Mouse (Mus musculus) heart, adult 2 months (tissue): Measurements from ENCODE around the gene Cirbp. TPM values are rescaled to one million over a fixed set of nuclear protein-coding genes. Genes with fewer than 3 reads are reported as not detected.
A peak's percentile ranks its signal among the peaks of the same experiment; 100 is the strongest.

Experiments used
- DNase-seq, 2 experiments: peaks; one replicate each; pipeline ENCODE4 v3.0.0; 2021
- H3K27ac ChIP-seq: fragments of 200-600 bp; 2 replicates; pipeline ENCODE4 v1.8.1; 2022
- H3K27me3 ChIP-seq: fragments of 200-500 bp; 2 replicates; pipeline ENCODE4 v1.6.1; 2012; ENCODE audit warnings: mild to moderate bottlenecking, low read length, inconsistent platforms, mixed read lengths; ENCODE audit not compliant: control insufficient read depth, insufficient read depth
- H3K36me3 ChIP-seq: fragments of 200-500 bp; 2 replicates; pipeline ENCODE4 v1.6.1; 2012; ENCODE audit warnings: low read length, inconsistent platforms; ENCODE audit not compliant: control insufficient read depth, insufficient read depth
- H3K4me1 ChIP-seq: fragments of 200-500 bp; 2 replicates; pipeline ENCODE4 v1.6.1; 2011; ENCODE audit warnings: low read length; ENCODE audit not compliant: control insufficient read depth, insufficient read depth
- H3K4me3 ChIP-seq: fragments of 200-600 bp; 2 replicates; pipeline ENCODE4 v1.8.1; 2022
- H3K79me2 ChIP-seq: fragments of 200-500 bp; replicated peaks from 2 replicates; pipeline ENCODE4 v1.6.1; 2012; ENCODE audit warnings: mild to moderate bottlenecking, inconsistent platforms, low read length, moderate library complexity, mixed read lengths; ENCODE audit not compliant: control insufficient read depth, insufficient read depth
- H3K9ac ChIP-seq: fragments of 200-500 bp; 2 replicates; pipeline ENCODE4 v1.6.1; 2012; ENCODE audit warnings: low read depth, mild to moderate bottlenecking, control low read depth, inconsistent platforms, low read length, mixed read lengths
- CTCF ChIP-seq: fragments of 200-600 bp; IDR thresholded peaks from 2 replicates; pipeline ENCODE4 v1.8.1; 2022; ENCODE audit warnings: antibody characterized with exemption, mild to moderate bottlenecking, moderate library complexity
- EP300 ChIP-seq: fragments of 200-500 bp; IDR thresholded peaks from 2 replicates; pipeline ENCODE4 v1.6.1; 2011; ENCODE audit warnings: low read depth, low read length, control low read depth; ENCODE audit not compliant: insufficient read depth
- POLR2A ChIP-seq: fragments of 200-500 bp; IDR thresholded peaks from 2 replicates; pipeline ENCODE4 v1.6.1; 2011; ENCODE audit warnings: mild to moderate bottlenecking, low read depth, low read length, control low read depth; ENCODE audit not compliant: insufficient read depth
- WGBS: fragments of 180-500 bp; shearing (Covaris S2); methylation state at CpG from one replicate; pipeline ENCODE4 v1.1.7; 2018; 5-methylcytosine and 5-hydroxymethylcytosine counted together
- intact Hi-C: fragments of 180-260 bp; cut with DNase I; formaldehyde crosslinking; loops from one replicate; pipeline ENCODE4 v1.15.1; 2025
- polyA plus RNA-seq: library from polyadenylated mRNA; depleted of rRNA; stranded (reverse); fragments of >200 nt; gene quantifications from 2 replicates; pipeline ENCODE4 v1.2.3, GENCODE M21; 2012
- total RNA-seq, 2 experiments: library from RNA; stranded (reverse); gene quantifications; 2 replicates each; pipeline ENCODE4 v1.2.3; 2021

Cirbp gene
- total and polyA plus RNA-seq, 3 experiments, result 34.2 to 85.8 (median 43.2) TPM

DNA sequence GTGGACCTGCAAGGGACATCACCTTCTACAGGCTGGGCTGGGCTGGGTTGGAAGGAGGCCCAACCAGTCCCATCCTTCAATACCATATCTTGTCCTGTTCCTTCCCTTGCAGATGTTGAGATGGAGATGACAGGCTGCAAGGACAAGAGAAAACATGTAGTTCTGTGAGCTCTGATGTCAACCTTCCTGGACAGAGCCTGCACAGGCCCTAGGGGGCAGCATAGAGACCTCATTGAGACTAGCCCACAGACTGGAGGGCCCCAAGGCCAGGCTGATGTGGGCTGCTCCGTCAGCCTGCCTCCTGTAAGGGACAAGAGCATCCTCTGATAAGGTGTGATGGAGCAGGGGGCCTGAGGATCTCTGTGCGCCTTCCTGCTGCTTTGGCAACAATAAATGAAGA, 8.9 kb downstream of the Cirbp start:
- no peak overlapping the region for H3K9ac ChIP-seq
- peaks cover 3% of the 10 kb centered on the region; the same call in 1 of the 2 replicates for H3K4me1 ChIP-seq
- H3K4me3 ChIP-seq, result no peak overlapping the region
- H3K27me3 ChIP-seq, result no peaks in the 10 kb centered on the region
- DNase-seq, result peak; percentile 42 to 43
- TF ChIP-seq POLR2A (no peak), CTCF (peak; percentile 64)
- H3K79me2 ChIP-seq, result peaks cover 5% of the 10 kb centered on the region
- no peaks in the 10 kb centered on the region; the same call in 1 of the 2 replicates for H3K36me3 ChIP-seq
- WGBS, result 54% methylated on average over 2 of the region's 2 CpGs
- H3K27ac ChIP-seq, result no peak overlapping the region
- intact Hi-C loops, result loop anchor here (1.0 to 10.0 kb wide), 4 partner anchors 53 to 198 kb away; partner anchors contain the start of genes 2310011J03Rik, Mum1, Pcsk4 and Reep6

GRCm38 (mm10) chr10:80175536-80176269, 9.9 kb downstream of the Cirbp start:
- H3K79me2 ChIP-seq, result peaks cover 3% of the 10 kb centered on the region
- peaks cover 3% of the 10 kb centered on the region; the same call in 1 of the 2 replicates for H3K4me1 ChIP-seq
- 30% methylated on average over 4 of the region's 4 CpGs for WGBS
- no peaks in the 10 kb centered on the region; the same call in 1 of the 2 replicates for H3K36me3 ChIP-seq
- no peak overlapping the region for H3K9ac ChIP-seq
- no peak for TF ChIP-seq EP300
- TF ChIP-seq POLR2A, result no peak
- peak; percentile 93 for TF ChIP-seq CTCF
- H3K4me3 ChIP-seq, result no peak overlapping the region
- peak in 1 of 2 experiments; percentile 35 for DNase-seq
- intact Hi-C loops, result loop anchor here (1.0 to 10.0 kb wide), 5 partner anchors 52 to 197 kb away; partner anchors contain the start of genes 2310011J03Rik, Adamtsl5, Mum1 and Pcsk4
- H3K27ac ChIP-seq, result no peak overlapping the region
- H3K27me3 ChIP-seq, result no peaks in the 10 kb centered on the region

DNA sequence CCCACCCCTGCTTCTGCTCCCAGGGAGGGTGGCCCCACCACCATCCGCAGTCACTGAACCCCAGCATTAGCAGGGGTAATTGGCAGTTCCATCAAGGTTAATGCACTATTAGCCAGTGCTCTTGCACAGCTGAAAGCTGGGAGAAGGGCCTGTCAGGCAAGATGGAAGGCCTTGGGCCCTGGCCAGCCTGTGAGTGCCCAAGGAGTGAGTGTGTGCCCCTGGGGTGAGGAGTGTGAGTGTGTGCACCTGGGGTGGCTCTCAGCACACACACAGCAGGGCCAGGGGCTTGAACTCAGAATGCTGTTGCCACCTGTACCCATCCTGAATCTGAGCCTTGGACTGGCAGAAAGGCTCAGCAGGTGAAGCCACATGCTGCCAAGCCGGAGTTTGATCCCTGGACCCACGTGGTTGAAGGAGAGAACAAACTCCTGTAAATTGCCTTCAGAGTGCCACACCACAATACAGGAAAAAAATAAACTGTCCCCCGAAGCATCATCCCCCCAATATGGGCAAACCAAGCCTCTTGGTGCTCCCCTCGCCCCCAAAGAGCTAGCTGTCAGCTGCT, 10.6 kb downstream of the Cirbp start:
- intact Hi-C loops, result loop anchor here (1.0 to 10.0 kb wide), 4 partner anchors 51 to 196 kb away; partner anchors contain the start of genes 2310011J03Rik, Adamtsl5, Mum1 and Pcsk4
- TF ChIP-seq CTCF (no peak), POLR2A (no peak), EP300 (no peak)
- Histone ChIP-seq H3K79me2 (peaks cover 1% of the 10 kb centered on the region; the same call in 1 of the 2 replicates), H3K27me3 (no peaks in the 10 kb centered on the region), H3K4me3 (no peak overlapping the region), H3K9ac (no peak overlapping the region), H3K36me3 (no peaks in the 10 kb centered on the region; the same call in 1 of the 2 replicates), H3K4me1 (peaks cover 3% of the 10 kb centered on the region; the same call in 1 of the 2 replicates), H3K27ac (no peak overlapping the region)
- WGBS, result 84% methylated on average over 5 of the region's 5 CpGs
- no peak for DNase-seq

- Histone ChIP-seq H3K79me2 (no peaks in the 10 kb centered on the region), H3K4me3 (no peak overlapping the region), H3K9ac (no peak overlapping the region), H3K4me1 (peaks cover 1% of the 10 kb centered on the region; the same call in 1 of the 2 replicates), H3K27me3 (no peaks in the 10 kb centered on the region), H3K27ac (no peak overlapping the region), H3K36me3 (no peaks in the 10 kb centered on the region)
- WGBS, result 82% methylated on average over 7 of the region's 7 CpGs
- no peak for TF ChIP-seq EP300
- no peak for TF ChIP-seq POLR2A
- TF ChIP-seq CTCF, result no peak
- DNase-seq, result no peak
- intact Hi-C loops, result loop anchor here (5.0 to 10.0 kb wide), 3 partner anchors 50 to 195 kb away; partner anchors contain the start of genes 2310011J03Rik, Mum1, Pcsk4 and Reep6
These were observed 11.9 kb downstream of the Cirbp start for GRCm38 (mm10) chr10:80177441-80178279.
